Mouse (Mus musculus): ENCODE measurements at regions not wholly inside any gene's neighbourhood (a gene's known extent, or its start where the extent isn't known, plus 50 kb on each side); places are given as distances from the start of the nearest gene placed in this dataset.
A peak's percentile ranks its signal among the peaks of the same experiment; 100 is the strongest.

GRCm38 (mm10) chr10:87792346-87792745 lies 65.7 kb upstream of the Igf1 start:
- no peaks in the 10 kb centered on the region for H3K27me3 ChIP-seq (ENCODE audit: control insufficient read depth, insufficient read depth, low read length)
- no peaks in the 10 kb centered on the region for H3K36me3 ChIP-seq (ENCODE audit: control insufficient read depth, insufficient read depth, low read length)
- H3K9ac ChIP-seq (replicated peaks; ENCODE audit: low read depth, low read length), result no peak overlapping the region
- no peak for ATAC-seq (ENCODE audit: insufficient number of reproducible peaks, insufficient read depth, low FRiP score, low read depth)
- no peak overlapping the region for H3K27ac ChIP-seq (ENCODE audit: low read length)
- no peak overlapping the region for H3K4me2 ChIP-seq (replicated peaks; ENCODE audit: low read depth, low read length)
- H3K4me3 ChIP-seq (ENCODE audit: low read depth, low read length), result no peak overlapping the region
- no peaks in the 10 kb centered on the region for H3K4me1 ChIP-seq (ENCODE audit: control insufficient read depth, insufficient read depth, low read length)
- no peaks in the 10 kb centered on the region for H3K9me3 ChIP-seq (ENCODE audit: control insufficient read depth, low read depth, low read length)

- no peak overlapping the region for H3K4me3 ChIP-seq (ENCODE audit: low read depth, low read length)
- H3K9ac ChIP-seq (replicated peaks; ENCODE audit: low read depth, low read length), result no peak overlapping the region
- no peaks in the 10 kb centered on the region for H3K4me1 ChIP-seq (ENCODE audit: control insufficient read depth, insufficient read depth, low read length)
- no peaks in the 10 kb centered on the region for H3K27me3 ChIP-seq (ENCODE audit: control insufficient read depth, insufficient read depth, low read length)
- H3K27ac ChIP-seq (ENCODE audit: low read length), result no peak overlapping the region; the same call in 1 of the 2 replicates
- no peaks in the 10 kb centered on the region for H3K36me3 ChIP-seq (ENCODE audit: control insufficient read depth, insufficient read depth, low read length)
- H3K4me2 ChIP-seq (replicated peaks; ENCODE audit: low read depth, low read length), result no peak overlapping the region
- H3K9me3 ChIP-seq (ENCODE audit: control insufficient read depth, low read depth, low read length), result no peaks in the 10 kb centered on the region
- WGBS, result 56% methylated on average over 5 of the region's 5 CpGs
- ATAC-seq (ENCODE audit: insufficient number of reproducible peaks, insufficient read depth, low FRiP score, low read depth), result peak; percentile 53; the same call in 1 of the 2 replicates
Measured at GRCm38 (mm10) chr10:87803936-87804791, 53.9 kb upstream of the Igf1 start.

GRCm38 (mm10) chr10:87804792-87805082 lies 53.3 kb upstream of the Igf1 start:
- no peaks in the 10 kb centered on the region for H3K36me3 ChIP-seq (ENCODE audit: control insufficient read depth, insufficient read depth, low read length)
- no peak for ATAC-seq (ENCODE audit: insufficient number of reproducible peaks, insufficient read depth, low FRiP score, low read depth)
- H3K27me3 ChIP-seq (ENCODE audit: control insufficient read depth, insufficient read depth, low read length), result no peaks in the 10 kb centered on the region
- no peaks in the 10 kb centered on the region for H3K9me3 ChIP-seq (ENCODE audit: control insufficient read depth, low read depth, low read length)
- H3K27ac ChIP-seq (ENCODE audit: low read length), result no peak overlapping the region; the same call in 1 of the 2 replicates
- no peak overlapping the region for H3K9ac ChIP-seq (replicated peaks; ENCODE audit: low read depth, low read length)
- no peak overlapping the region for H3K4me3 ChIP-seq (ENCODE audit: low read depth, low read length)
- no peaks in the 10 kb centered on the region for H3K4me1 ChIP-seq (ENCODE audit: control insufficient read depth, insufficient read depth, low read length)
- H3K4me2 ChIP-seq (replicated peaks; ENCODE audit: low read depth, low read length), result no peak overlapping the region
- WGBS, result 79% methylated on average over 1 of the region's 1 CpGs
